Mouse (Mus musculus) myocyte (in vitro differentiated cells): ENCODE results near the gene Pkd1l2.

Experiments
- CEBPB ChIP-seq: IDR thresholded peaks from 2 replicates; pipeline ENCODE4 v1.6.1; 2011; ENCODE audit warnings: mild to moderate bottlenecking, moderate library complexity; ENCODE audit not compliant: poor library complexity, insufficient read depth, severe bottlenecking
- E2F4 ChIP-seq: IDR thresholded peaks from one replicate; pipeline ENCODE4 v1.6.1; 2011; ENCODE audit warnings: mild to moderate bottlenecking, control low read depth, moderate library complexity; ENCODE audit not compliant: insufficient read depth
- MAX ChIP-seq: IDR thresholded peaks from one replicate; pipeline ENCODE4 v1.6.1; 2011; ENCODE audit warnings: low read depth, mild to moderate bottlenecking, control low read depth
- MYOD1 ChIP-seq, 3 experiments: IDR thresholded peaks; one replicate each; pipeline ENCODE4 v1.6.1; 2011; ENCODE audit warnings: control low read depth in 2 of 3, low read depth in 2 of 3, mild to moderate bottlenecking in 2 of 3, moderate library complexity in 1 of 3; ENCODE audit not compliant: insufficient read length in 2 of 3, control insufficient read depth in 1 of 3
- MYOG ChIP-seq, 3 experiments: IDR thresholded peaks; one replicate each; pipeline ENCODE4 v1.6.1; 2011; ENCODE audit warnings: control low read depth in 2 of 3, low read depth in 2 of 3, mild to moderate bottlenecking in 2 of 3; ENCODE audit not compliant: insufficient read length in 2 of 3, control insufficient read depth in 1 of 3, insufficient read depth in 1 of 3
- POLR2A ChIP-seq: IDR thresholded peaks from one replicate; pipeline ENCODE4 v1.6.1; 2011; ENCODE audit warnings: low read depth, mild to moderate bottlenecking, control low read depth, moderate library complexity; ENCODE audit not compliant: insufficient read length
- POLR2AphosphoS2 ChIP-seq: IDR thresholded peaks from one replicate; pipeline ENCODE4 v1.6.1; 2011; ENCODE audit warnings: low read depth, control low read depth; ENCODE audit not compliant: insufficient read length
- REST ChIP-seq: IDR thresholded peaks from one replicate; pipeline ENCODE4 v1.6.1; 2011; ENCODE audit warnings: mild to moderate bottlenecking, control low read depth, moderate library complexity; ENCODE audit not compliant: insufficient read depth, insufficient read length
- TCF12 ChIP-seq: IDR thresholded peaks from one replicate; pipeline ENCODE4 v1.6.1; 2011; ENCODE audit warnings: mild to moderate bottlenecking, control low read depth; ENCODE audit not compliant: poor library complexity, insufficient read depth, severe bottlenecking
- USF1 ChIP-seq: IDR thresholded peaks from one replicate; pipeline ENCODE4 v1.6.1; 2011; ENCODE audit warnings: low read depth, mild to moderate bottlenecking, control low read depth, moderate library complexity

GRCm38 (mm10) chr8:117017006-117017405, 65.2 kb downstream of the Pkd1l2 start:
- no peak for TF ChIP-seq USF1
- TF ChIP-seq MYOD1 (IDR thresholded peaks at IDR 0.05; ENCODE audit: control insufficient read depth in 1 of 3, insufficient read length in 2 of 3, low read depth in 2 of 3) = no peak
- TF ChIP-seq POLR2AphosphoS2 = no peak
- TF ChIP-seq POLR2A = no peak
- no peak for TF ChIP-seq REST
- no peak for TF ChIP-seq TCF12
- no peak for TF ChIP-seq MAX
- no peak for TF ChIP-seq MYOG (IDR thresholded peaks at IDR 0.05; ENCODE audit: control insufficient read depth in 1 of 3, insufficient read depth in 1 of 3, insufficient read length in 2 of 3, low read depth in 2 of 3)
- no peak for TF ChIP-seq E2F4
- no peak for TF ChIP-seq CEBPB
